Comparison of ENCODE assay signal across 13 mouse cellular contexts in the genomic region with DNA sequence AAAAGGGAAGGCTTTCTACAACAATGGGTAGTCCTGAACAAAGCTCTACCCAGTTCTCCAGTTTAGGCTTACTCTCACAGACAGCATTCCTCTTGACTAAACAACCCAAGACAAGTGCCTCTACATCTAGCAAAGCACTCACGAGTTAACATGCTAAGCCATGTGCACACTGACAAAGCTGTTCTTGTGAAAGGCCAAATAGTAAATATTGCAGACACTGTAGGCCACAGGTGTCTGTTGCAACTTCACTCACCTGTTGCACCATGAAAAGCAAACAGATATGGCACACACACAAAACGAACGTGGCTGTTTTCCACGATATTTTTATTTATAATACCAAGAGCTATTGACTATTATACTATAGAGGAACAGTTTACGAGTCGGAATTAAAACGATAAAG.
"Had no signal": no experiment of that assay in that cellular context is flagged by ENCODE, and none has a peak within 500 bp of the region (broad histone marks: within the 10 kb centered on the region; RNA-seq: fewer than 3 reads in every experiment).

No protein-coding gene starts in this region.

- H3K27me3 ChIP-seq: hindbrain, embryonic 15.5 days; limb, embryonic 13.5 days; lung, embryonic 15.5 days; midbrain, embryonic 15.5 days; neural tube, embryonic 13.5 days had no signal

- H3K9me3 ChIP-seq: hindbrain, embryonic 15.5 days; limb, embryonic 13.5 days; lung, embryonic 15.5 days; midbrain, embryonic 10.5 days; midbrain, embryonic 15.5 days; neural tube, embryonic 13.5 days had no signal

- H3K4me3 ChIP-seq: hindbrain, embryonic 15.5 days; limb, embryonic 13.5 days; lung, embryonic 15.5 days; midbrain, embryonic 10.5 days; midbrain, embryonic 15.5 days; neural tube, embryonic 13.5 days had no signal

- H3K4me2 ChIP-seq: hindbrain, embryonic 15.5 days; limb, embryonic 13.5 days; lung, embryonic 15.5 days; midbrain, embryonic 15.5 days; neural tube, embryonic 13.5 days had no signal

- DNase-seq: kidney, adult 2 months; kidney, postnatal 25 days; left cerebral cortex, postnatal 4 days; retina, postnatal 1 day; right cerebral cortex, postnatal 14 days; thymus, postnatal 4 days had no signal

- H3K27ac ChIP-seq: hindbrain, embryonic 15.5 days; limb, embryonic 13.5 days; lung, embryonic 15.5 days; midbrain, embryonic 10.5 days; midbrain, embryonic 15.5 days; neural tube, embryonic 13.5 days had no signal

- ATAC-seq: intestine, embryonic 16.5 days; midbrain, embryonic 15.5 days had no signal

- H3K4me1 ChIP-seq: hindbrain, embryonic 15.5 days; limb, embryonic 13.5 days; lung, embryonic 15.5 days; midbrain, embryonic 10.5 days; midbrain, embryonic 15.5 days; neural tube, embryonic 13.5 days had no signal

- H3K9ac ChIP-seq: hindbrain, embryonic 15.5 days; limb, embryonic 13.5 days; lung, embryonic 15.5 days; midbrain, embryonic 15.5 days; neural tube, embryonic 13.5 days had no signal
